Mouse (Mus musculus): ENCODE results near the gene Bcl2.

DNA sequence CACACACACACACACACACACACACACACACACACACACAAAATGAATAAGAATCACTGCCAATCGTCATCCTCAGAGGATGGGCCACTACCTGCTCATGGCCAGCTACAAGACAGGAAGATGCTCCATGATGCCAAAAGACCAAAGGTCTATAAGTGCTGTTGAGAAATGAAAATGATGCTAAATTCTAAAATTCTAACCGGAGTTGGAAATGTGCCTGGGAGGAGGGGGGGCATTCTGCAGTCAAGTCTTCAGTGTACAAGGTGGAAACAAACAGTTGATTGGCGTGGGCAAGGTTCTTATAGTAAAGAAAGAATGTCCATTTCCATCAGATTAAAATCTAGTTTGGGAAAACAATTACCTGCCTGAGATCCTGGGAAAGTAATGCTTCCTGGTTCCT lies 131.3 kb downstream of the Bcl2 start:
- TF ChIP-seq CTCF (IDR thresholded peaks at IDR 0.05; ENCODE audit: low read depth) (no peak), EP300 (IDR thresholded peaks at IDR 0.05; ENCODE audit: low read depth) (no peak)

All from heart, postnatal 0 days (tissue).